Mouse (Mus musculus) C2C12 (cell line): ENCODE results near the gene Abhd12b.

Experiments
- CTCF ChIP-seq: IDR thresholded peaks from one replicate; pipeline ENCODE4 v1.5.1; 2011; ENCODE audit not compliant: control insufficient read depth, insufficient read depth, insufficient read length
- MYOG ChIP-seq: IDR thresholded peaks from one replicate; pipeline ENCODE4 v1.6.1; 2011; ENCODE audit not compliant: control insufficient read depth, insufficient read length; ENCODE audit errors: extremely low read depth
- USF1 ChIP-seq: IDR thresholded peaks from one replicate; pipeline ENCODE4 v1.6.1; 2011; ENCODE audit warnings: low read depth, mild to moderate bottlenecking, control low read depth, moderate library complexity

GRCm38 (mm10) chr12:70117146-70117545 is 36.8 kb upstream of the Abhd12b start:
- no peak for TF ChIP-seq CTCF
- TF ChIP-seq MYOG, result no peak
- no peak for TF ChIP-seq USF1
